Mouse (Mus musculus): ENCODE data around the gene 1600015I10Rik. TPM values are rescaled to one million over a fixed set of nuclear protein-coding genes. Genes with fewer than 3 reads are reported as not detected.
"Not testable (repeated sequence)": the region's sequence is repeated elsewhere in the genome, so short reads cannot be mapped to it uniquely, and the experiment has no call there.

Gene 1600015I10Rik
- not detected in 2 replicates for polyA plus RNA-seq (2015; fragmentation: Nextera tagmentation; extraction: Ambion mirVana)

DNA sequence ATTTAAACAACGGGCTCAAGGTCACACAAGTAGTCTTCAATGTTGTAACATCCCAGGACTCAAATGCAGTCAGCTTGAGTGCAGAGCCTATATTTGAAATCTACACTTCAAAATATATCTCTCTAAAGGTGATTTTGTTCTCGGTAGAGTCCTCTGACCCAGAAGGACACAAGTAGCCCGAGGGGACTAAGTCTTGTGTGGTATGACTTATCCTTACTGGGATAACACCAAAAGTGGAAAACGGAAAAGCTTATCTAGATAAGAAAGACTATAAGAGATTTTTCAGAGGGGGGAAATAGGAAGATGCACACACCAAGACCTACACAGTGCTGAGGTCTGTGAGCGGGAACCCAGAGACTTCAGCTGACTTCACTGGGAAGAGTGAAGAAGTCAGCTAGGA is at the start of gene 1600015I10Rik:
Gene 1600015I10Rik, plus strand, starts transcription at position 301 of the 400 bp plus-strand sequence.
- no peaks in the 10 kb centered on the region for H3K36me3 ChIP-seq
- H3K27ac ChIP-seq (replicated peaks), result no peak within 1 kb of the TSS
- no peaks in the 10 kb centered on the region for H3K27me3 ChIP-seq (replicated peaks)
- no peak within 1 kb of the TSS for H3K4me3 ChIP-seq (replicated peaks)
- no peaks in the 10 kb centered on the region for H3K4me1 ChIP-seq
- WGBS, result 94% methylated on average over 5 of the region's 5 CpGs
- H3K9ac ChIP-seq (replicated peaks), result no peak within 1 kb of the TSS
- H3K4me2 ChIP-seq, result no peak within 1 kb of the TSS
- no peak for ATAC-seq (ENCODE audit: low FRiP score)
- H3K9me3 ChIP-seq (replicated peaks), result no peaks in the 10 kb centered on the region

DNA sequence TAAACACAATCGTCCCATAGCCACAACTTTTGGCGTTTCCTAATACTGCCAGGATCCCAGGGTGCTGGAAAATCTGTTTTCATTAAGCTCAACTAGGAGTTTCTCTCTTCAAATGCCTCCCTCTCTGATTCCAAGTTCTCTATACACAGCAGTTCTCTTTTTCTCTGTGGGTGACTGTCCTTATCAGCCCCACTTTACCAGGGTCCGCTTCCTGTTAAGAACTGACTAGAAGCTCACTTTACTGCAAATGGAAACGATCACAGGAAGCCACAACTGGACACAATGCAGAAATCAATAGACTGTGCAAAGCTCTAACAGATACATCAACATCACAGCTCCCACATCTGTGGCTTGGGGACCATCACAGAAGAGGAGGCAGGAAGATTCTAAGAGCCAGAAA is 35.5 kb upstream of the 1600015I10Rik start:
- no peak overlapping the region for H3K4me3 ChIP-seq (replicated peaks)
- 84% methylated on average over 4 of the region's 4 CpGs for WGBS
- no peaks in the 10 kb centered on the region for H3K36me3 ChIP-seq
- no peak overlapping the region for H3K9ac ChIP-seq (replicated peaks)
- H3K9me3 ChIP-seq (replicated peaks), result no peaks in the 10 kb centered on the region
- H3K4me1 ChIP-seq, result no peaks in the 10 kb centered on the region
- H3K27ac ChIP-seq (replicated peaks), result no peak overlapping the region
- no peak overlapping the region for H3K4me2 ChIP-seq
- no peak for ATAC-seq (ENCODE audit: low FRiP score)
- no peaks in the 10 kb centered on the region for H3K27me3 ChIP-seq (replicated peaks)

DNA sequence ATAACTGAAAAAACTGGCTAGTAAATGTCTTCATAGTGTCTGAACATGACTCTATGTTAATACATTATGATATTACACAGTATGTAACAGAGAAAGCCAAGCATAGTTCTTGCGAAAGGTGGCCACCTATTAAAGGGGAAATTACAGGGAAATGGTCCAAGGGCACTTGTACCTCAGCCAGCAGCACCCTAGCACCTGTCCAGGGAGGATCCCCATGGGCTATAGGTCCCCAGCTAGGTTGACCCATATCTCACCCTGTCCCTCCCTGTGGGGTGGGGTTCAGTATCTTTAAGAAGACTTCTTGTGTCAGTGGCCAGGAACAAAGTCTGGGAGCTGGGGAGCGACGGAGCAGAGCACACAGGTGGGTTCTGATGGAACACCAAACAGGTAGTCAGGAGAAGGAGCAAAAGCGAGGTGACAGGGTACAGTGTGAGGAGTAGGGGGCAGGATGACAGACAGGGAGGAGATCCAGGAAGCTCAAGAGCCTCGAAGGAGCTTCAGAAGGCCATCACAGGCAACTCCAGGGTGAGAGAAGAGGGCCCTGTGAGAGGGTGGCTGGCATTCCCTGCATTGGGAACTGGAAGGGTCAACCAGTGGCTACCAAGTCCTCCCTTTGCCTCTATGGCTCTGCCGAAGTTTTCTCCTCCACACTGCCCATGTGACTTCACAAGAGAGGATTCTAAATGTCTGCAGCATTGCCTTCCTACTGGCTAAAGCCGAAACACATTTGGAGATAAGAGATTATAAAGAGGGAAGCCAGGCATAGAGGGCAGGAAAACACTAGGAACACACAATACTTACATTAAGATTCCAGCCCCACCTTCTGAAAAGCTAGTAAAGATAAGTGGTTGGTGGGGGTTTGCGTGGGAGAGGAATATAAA is 34.5 kb upstream of the 1600015I10Rik start:
- H3K9me3 ChIP-seq (replicated peaks), result no peaks in the 10 kb centered on the region
- no peak overlapping the region for H3K4me2 ChIP-seq
- no peak overlapping the region for H3K27ac ChIP-seq (replicated peaks)
- no peaks in the 10 kb centered on the region for H3K4me1 ChIP-seq
- WGBS, result 87% methylated on average over 8 of the region's 8 CpGs
- no peaks in the 10 kb centered on the region for H3K36me3 ChIP-seq
- no peak for ATAC-seq (ENCODE audit: low FRiP score)
- no peak overlapping the region for H3K4me3 ChIP-seq (replicated peaks)
- no peaks in the 10 kb centered on the region for H3K27me3 ChIP-seq (replicated peaks)
- H3K9ac ChIP-seq (replicated peaks), result no peak overlapping the region

DNA sequence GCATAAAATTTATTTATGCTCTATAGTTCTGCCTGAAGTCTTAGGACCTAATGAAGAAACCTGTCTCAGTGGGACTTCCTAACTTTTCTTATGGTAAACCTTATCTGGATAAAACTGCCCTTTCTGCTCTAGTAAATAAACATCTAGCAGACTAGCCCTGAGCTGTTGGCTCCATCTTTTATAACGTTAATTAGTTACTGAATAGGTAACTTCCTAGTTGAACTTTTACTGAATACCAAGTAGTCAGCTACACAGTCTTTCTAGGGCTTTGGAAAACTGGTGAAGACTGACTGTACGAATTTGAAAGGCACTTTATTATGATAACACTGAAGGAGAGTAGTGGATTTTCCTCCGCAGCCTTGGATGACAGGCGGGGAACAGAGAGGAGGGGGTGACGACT is 33.8 kb upstream of the 1600015I10Rik start:
- Histone ChIP-seq H3K9me3 (replicated peaks) (no peaks in the 10 kb centered on the region), H3K9ac (replicated peaks) (no peak overlapping the region), H3K27ac (replicated peaks) (no peak overlapping the region), H3K4me3 (replicated peaks) (no peak overlapping the region), H3K36me3 (no peaks in the 10 kb centered on the region), H3K4me1 (no peaks in the 10 kb centered on the region), H3K4me2 (no peak overlapping the region), H3K27me3 (replicated peaks) (no peaks in the 10 kb centered on the region)
- WGBS, result 86% methylated on average over 5 of the region's 5 CpGs
- ATAC-seq (ENCODE audit: low FRiP score), result no peak

- WGBS, result 84% methylated on average over 5 of the region's 5 CpGs
These were observed 32.7 kb upstream of the 1600015I10Rik start for GRCm38 (mm10) chr6:48896956-48897355.

GRCm38 (mm10) chr6:48901316-48901715 is 28.4 kb upstream of the 1600015I10Rik start:
- H3K27me3 ChIP-seq (replicated peaks); H3K4me2 ChIP-seq; H3K4me3 ChIP-seq (replicated peaks); H3K9me3 ChIP-seq (replicated peaks); H3K9ac ChIP-seq (replicated peaks); H3K27ac ChIP-seq (replicated peaks); H3K36me3 ChIP-seq; H3K4me1 ChIP-seq; ATAC-seq (ENCODE audit: low FRiP score): not testable (repeated sequence)
- 93% methylated on average over 11 of the region's 11 CpGs for WGBS

More at GRCm38 (mm10) chr6:48896956-48897355, 32.7 kb upstream of the 1600015I10Rik start:
- Histone ChIP-seq H3K4me1 (no peaks in the 10 kb centered on the region), H3K27me3 (replicated peaks) (no peaks in the 10 kb centered on the region), H3K4me2 (no peak overlapping the region), H3K36me3 (no peaks in the 10 kb centered on the region), H3K4me3 (replicated peaks) (no peak overlapping the region), H3K27ac (replicated peaks) (no peak overlapping the region), H3K9me3 (replicated peaks) (no peaks in the 10 kb centered on the region), H3K9ac (replicated peaks) (no peak overlapping the region)
- ATAC-seq (ENCODE audit: low FRiP score), result no peak

- ATAC-seq (ENCODE audit: low FRiP score), result no peak
- 91% methylated on average over 17 of the region's 17 CpGs for WGBS
- H3K36me3 ChIP-seq, result no peaks in the 10 kb centered on the region
These were observed 26.9 kb upstream of the 1600015I10Rik start for GRCm38 (mm10) chr6:48902511-48903406.

GRCm38 (mm10) chr6:48903437-48903836 is 26.3 kb upstream of the 1600015I10Rik start:
- 82% methylated on average over 4 of the region's 4 CpGs for WGBS
- Histone ChIP-seq H3K27me3 (replicated peaks) (no peaks in the 10 kb centered on the region), H3K4me1 (no peaks in the 10 kb centered on the region), H3K4me2 (no peak overlapping the region), H3K9me3 (replicated peaks) (no peaks in the 10 kb centered on the region), H3K27ac (replicated peaks) (no peak overlapping the region), H3K36me3 (no peaks in the 10 kb centered on the region), H3K9ac (replicated peaks) (no peak overlapping the region), H3K4me3 (replicated peaks) (no peak overlapping the region)
- no peak for ATAC-seq (ENCODE audit: low FRiP score)

More at GRCm38 (mm10) chr6:48902511-48903406, 26.9 kb upstream of the 1600015I10Rik start:
- no peak overlapping the region for H3K4me3 ChIP-seq (replicated peaks)
- no peak overlapping the region for H3K4me2 ChIP-seq
- H3K27me3 ChIP-seq (replicated peaks), result no peaks in the 10 kb centered on the region
- H3K4me1 ChIP-seq, result no peaks in the 10 kb centered on the region
- H3K27ac ChIP-seq (replicated peaks), result no peak overlapping the region
- H3K9ac ChIP-seq (replicated peaks), result no peak overlapping the region
- no peaks in the 10 kb centered on the region for H3K9me3 ChIP-seq (replicated peaks)

GRCm38 (mm10) chr6:48905606-48906005 is 24.1 kb upstream of the 1600015I10Rik start:
- no peak overlapping the region for H3K4me3 ChIP-seq (replicated peaks)
- no peaks in the 10 kb centered on the region for H3K36me3 ChIP-seq
- no peak overlapping the region for H3K27ac ChIP-seq (replicated peaks)
- no peak overlapping the region for H3K4me2 ChIP-seq
- no peaks in the 10 kb centered on the region for H3K9me3 ChIP-seq (replicated peaks)
- H3K27me3 ChIP-seq (replicated peaks), result no peaks in the 10 kb centered on the region
- no peak for ATAC-seq (ENCODE audit: low FRiP score)
- 96% methylated on average over 13 of the region's 13 CpGs for WGBS
- no peaks in the 10 kb centered on the region for H3K4me1 ChIP-seq
- no peak overlapping the region for H3K9ac ChIP-seq (replicated peaks)

DNA sequence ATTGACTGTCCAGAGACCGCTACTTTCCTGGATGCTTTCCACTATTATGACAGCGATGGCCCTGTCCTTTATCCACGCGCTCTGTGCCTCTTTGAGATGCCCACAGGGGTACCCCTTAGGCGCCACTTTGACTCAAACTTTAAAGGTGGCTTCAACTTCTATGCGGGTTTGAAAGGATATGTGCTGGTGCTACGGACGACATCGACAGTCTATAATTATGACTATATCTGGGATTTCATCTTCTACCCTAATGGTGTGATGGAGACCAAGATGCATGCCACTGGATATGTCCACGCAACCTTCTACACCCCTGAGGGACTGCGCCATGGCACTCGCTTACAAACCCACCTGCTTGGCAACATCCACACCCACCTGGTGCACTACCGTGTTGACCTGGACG is 23.3 kb upstream of the 1600015I10Rik start:
- WGBS, result 95% methylated on average over 14 of the region's 14 CpGs
- no peak for ATAC-seq (ENCODE audit: low FRiP score)

DNA sequence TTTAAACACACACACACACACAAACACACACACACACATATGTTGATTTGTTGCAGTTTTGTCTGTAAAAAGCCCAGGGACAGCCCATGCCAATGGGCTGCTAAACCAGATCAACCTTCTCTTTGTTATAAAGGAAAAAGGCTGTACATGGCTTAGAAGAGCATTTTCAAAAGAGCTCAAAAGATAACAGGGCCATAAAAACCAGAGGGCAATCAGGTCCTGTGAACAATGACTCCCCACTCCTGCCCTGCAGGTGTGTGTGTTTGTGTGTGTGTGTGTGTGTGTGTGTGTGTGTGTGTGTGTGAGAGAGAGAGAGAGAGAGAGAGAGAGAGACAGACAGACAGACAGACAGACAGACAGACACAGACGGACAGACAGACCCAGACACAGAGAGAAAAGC is 20.5 kb upstream of the 1600015I10Rik start:
- H3K36me3 ChIP-seq, result no peaks in the 10 kb centered on the region
- no peak for ATAC-seq (ENCODE audit: low FRiP score)
- H3K9ac ChIP-seq (replicated peaks), result no peak overlapping the region
- no peaks in the 10 kb centered on the region for H3K9me3 ChIP-seq (replicated peaks)
- no peak overlapping the region for H3K4me2 ChIP-seq
- 77% methylated on average over 1 of the region's 1 CpGs for WGBS
- no peak overlapping the region for H3K27ac ChIP-seq (replicated peaks)
- no peaks in the 10 kb centered on the region for H3K4me1 ChIP-seq
- no peaks in the 10 kb centered on the region for H3K27me3 ChIP-seq (replicated peaks)
- no peak overlapping the region for H3K4me3 ChIP-seq (replicated peaks)

More for the DNA sequence above, 23.3 kb upstream of the 1600015I10Rik start:
- no peaks in the 10 kb centered on the region for H3K27me3 ChIP-seq (replicated peaks)
- no peak overlapping the region for H3K27ac ChIP-seq (replicated peaks)
- H3K9ac ChIP-seq (replicated peaks), result no peak overlapping the region
- no peak overlapping the region for H3K4me3 ChIP-seq (replicated peaks)
- H3K4me2 ChIP-seq, result no peak overlapping the region
- no peaks in the 10 kb centered on the region for H3K4me1 ChIP-seq
- no peaks in the 10 kb centered on the region for H3K36me3 ChIP-seq
- H3K9me3 ChIP-seq (replicated peaks), result no peaks in the 10 kb centered on the region

All from neural tube, embryonic 15.5 days (tissue).